Mouse (Mus musculus) lung, embryonic 14.5 days (tissue): Measurements from ENCODE around the gene Plcb4. TPM values are rescaled to one million over a fixed set of nuclear protein-coding genes. Genes with fewer than 3 reads are reported as not detected.

Source experiments
- ATAC-seq: fragments of 200-750 bp; cut with Nextera tagmentation; 2 replicates; pipeline ENCODE4 v1.8.0; 2017; ENCODE audit warnings: mild to moderate bottlenecking, moderate TSS enrichment, moderate library complexity; ENCODE audit not compliant: insufficient read depth
- DNase-seq: peaks from one replicate; pipeline ENCODE4 v3.0.0-alpha.2; 2015
- H3K27ac ChIP-seq: fragments of 300-500 bp; sonication (generic); 2 replicates; pipeline ENCODE4 v1.5.1; 2014; ENCODE audit warnings: low read depth, mild to moderate bottlenecking, moderate library complexity
- H3K27me3 ChIP-seq: fragments of 300-500 bp; sonication (generic); 2 replicates; pipeline ENCODE4 v1.6.1; 2014; ENCODE audit warnings: low read length, control low read depth; ENCODE audit not compliant: insufficient read depth
- H3K36me3 ChIP-seq: fragments of 300-500 bp; sonication (generic); 2 replicates; pipeline ENCODE4 v1.6.1; 2014; ENCODE audit warnings: control low read depth; ENCODE audit not compliant: insufficient read depth
- H3K4me1 ChIP-seq: fragments of 300-500 bp; sonication (generic); 2 replicates; pipeline ENCODE4 v1.6.1; 2014; ENCODE audit warnings: antibody characterized with exemption, control low read depth; ENCODE audit not compliant: insufficient read depth
- H3K4me2 ChIP-seq: fragments of 300-500 bp; sonication (generic); 2 replicates; pipeline ENCODE4 v1.6.1; 2014; ENCODE audit warnings: mild to moderate bottlenecking
- H3K4me3 ChIP-seq: fragments of 300-500 bp; sonication (generic); 2 replicates; pipeline ENCODE4 v1.5.1; 2014; ENCODE audit warnings: low read depth, low read length
- H3K9ac ChIP-seq: fragments of 300-500 bp; sonication (generic); 2 replicates; pipeline ENCODE4 v1.6.1; 2014
- H3K9me3 ChIP-seq: fragments of 300-500 bp; sonication (generic); 2 replicates; pipeline ENCODE4 v1.6.1; 2016; ENCODE audit warnings: low read depth, low read length, control low read depth
- CTCF ChIP-seq: IDR thresholded peaks from 2 replicates; pipeline ENCODE4 v1.5.1; 2016; ENCODE audit warnings: antibody characterized with exemption, low read depth
- WGBS: fragments of 180-500 bp; shearing (Covaris S2); extraction: QIAGEN DNeasy Blood & Tissue Kit; methylation state at CpG from one replicate; pipeline ENCODE4 v1.1.7; 2014; 5-methylcytosine and 5-hydroxymethylcytosine counted together
- polyA plus RNA-seq: library from polyadenylated mRNA; unstranded; fragments of >200 nt; fragmentation: Nextera tagmentation; extraction: Ambion mirVana; gene quantifications from 2 replicates; pipeline ENCODE4 v1.2.1, GENCODE M21; 2014

Plcb4 gene
- polyA plus RNA-seq, 1 experiment from 2014 or later = 20.5 TPM

DNA sequence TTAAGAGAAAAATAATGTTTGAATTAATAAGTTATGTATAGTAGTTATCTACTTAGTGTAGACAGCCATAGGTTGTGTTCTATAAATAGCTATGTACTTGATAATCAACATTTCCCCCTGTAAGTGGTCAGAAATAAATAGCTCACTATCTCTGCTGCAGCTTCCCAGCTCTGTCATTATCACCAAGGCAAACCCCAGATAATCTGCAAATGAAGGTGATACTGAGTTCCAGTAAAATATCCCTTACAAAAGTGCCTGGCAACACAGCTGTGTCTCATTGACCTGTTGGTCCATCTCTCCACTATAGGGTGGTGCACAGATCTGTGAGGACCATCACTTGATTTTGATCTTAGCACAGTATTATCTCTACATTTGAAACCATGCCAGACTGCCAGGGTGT, 179.3 kb downstream of the Plcb4 start:
- ATAC-seq = no peak

DNA sequence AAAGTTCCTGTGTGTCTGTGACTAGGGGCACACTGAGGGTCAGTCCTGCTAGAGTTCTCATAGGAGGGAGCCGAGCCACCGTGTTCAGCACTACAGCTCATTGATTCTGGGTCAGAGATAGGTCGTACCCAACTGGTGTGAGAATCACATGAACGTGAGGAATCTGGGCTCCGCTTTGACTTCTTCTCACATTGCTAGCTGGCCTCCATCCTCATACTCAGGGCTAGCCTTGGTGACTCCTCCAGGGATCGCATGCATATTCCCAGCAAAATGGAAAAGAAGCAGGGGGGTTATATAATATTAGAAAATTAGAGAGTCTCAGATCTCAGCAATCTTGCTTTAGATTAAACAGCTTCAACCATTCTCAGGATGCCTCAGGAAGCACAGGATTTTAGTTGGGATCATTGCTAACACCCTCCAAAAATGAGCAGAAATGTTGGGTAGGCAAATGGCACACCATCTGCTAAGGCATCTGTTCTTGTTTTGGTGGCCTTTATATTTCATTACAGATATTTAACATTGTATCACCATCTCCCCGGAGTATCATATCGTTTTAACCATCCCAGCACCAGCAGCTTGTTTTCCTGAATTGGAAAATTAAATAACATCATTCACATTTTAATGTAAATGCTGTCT, 180.0 kb downstream of the Plcb4 start:
- no peak for TF ChIP-seq CTCF
- H3K4me2 ChIP-seq = no peak overlapping the region
- no peak for DNase-seq
- H3K27ac ChIP-seq = no peak overlapping the region
- WGBS = 80% methylated on average over 8 of the region's 8 CpGs
- H3K36me3 ChIP-seq = no peaks in the 10 kb centered on the region
- no peak for ATAC-seq
- no peak overlapping the region for H3K4me3 ChIP-seq
- no peaks in the 10 kb centered on the region for H3K9me3 ChIP-seq
- H3K4me1 ChIP-seq = no peaks in the 10 kb centered on the region
- no peaks in the 10 kb centered on the region for H3K27me3 ChIP-seq
- H3K9ac ChIP-seq = no peak overlapping the region

More for the DNA sequence above, 179.3 kb downstream of the Plcb4 start:
- Histone ChIP-seq H3K27ac (no peak overlapping the region), H3K36me3 (no peaks in the 10 kb centered on the region), H3K27me3 (no peaks in the 10 kb centered on the region), H3K4me3 (no peak overlapping the region), H3K9ac (no peak overlapping the region), H3K4me1 (no peaks in the 10 kb centered on the region), H3K4me2 (no peak overlapping the region), H3K9me3 (no peaks in the 10 kb centered on the region)
- DNase-seq = no peak
- no peak for TF ChIP-seq CTCF

DNA sequence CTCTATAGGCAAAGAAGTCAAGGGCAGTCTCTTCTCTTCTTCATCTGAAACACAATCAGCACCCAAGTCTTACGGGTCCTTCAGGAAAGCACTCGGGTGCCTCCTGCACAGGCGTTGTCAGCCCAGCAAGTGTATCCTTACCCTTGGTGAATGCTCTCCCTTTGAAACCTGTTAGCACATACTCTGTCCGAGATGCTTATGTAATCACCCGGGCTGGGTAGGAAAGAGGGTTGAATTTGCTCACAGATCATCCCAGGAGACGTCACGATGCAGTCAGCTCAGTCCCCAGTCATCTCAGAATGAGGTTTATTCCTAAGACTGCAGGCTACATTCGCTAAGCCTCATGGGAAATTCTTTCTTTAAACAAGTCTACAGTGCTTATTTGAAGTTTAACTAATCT, 184.9 kb downstream of the Plcb4 start:
- H3K27me3 ChIP-seq = no peaks in the 10 kb centered on the region
- no peak for ATAC-seq
- H3K4me1 ChIP-seq = no peaks in the 10 kb centered on the region
- DNase-seq = no peak
- H3K4me3 ChIP-seq = no peak overlapping the region
- no peak overlapping the region for H3K9ac ChIP-seq
- H3K36me3 ChIP-seq = no peaks in the 10 kb centered on the region
- TF ChIP-seq CTCF = no peak
- H3K9me3 ChIP-seq = no peaks in the 10 kb centered on the region
- no peak overlapping the region for H3K4me2 ChIP-seq
- H3K27ac ChIP-seq = no peak overlapping the region
- WGBS = 67% methylated on average over 8 of the region's 8 CpGs

DNA sequence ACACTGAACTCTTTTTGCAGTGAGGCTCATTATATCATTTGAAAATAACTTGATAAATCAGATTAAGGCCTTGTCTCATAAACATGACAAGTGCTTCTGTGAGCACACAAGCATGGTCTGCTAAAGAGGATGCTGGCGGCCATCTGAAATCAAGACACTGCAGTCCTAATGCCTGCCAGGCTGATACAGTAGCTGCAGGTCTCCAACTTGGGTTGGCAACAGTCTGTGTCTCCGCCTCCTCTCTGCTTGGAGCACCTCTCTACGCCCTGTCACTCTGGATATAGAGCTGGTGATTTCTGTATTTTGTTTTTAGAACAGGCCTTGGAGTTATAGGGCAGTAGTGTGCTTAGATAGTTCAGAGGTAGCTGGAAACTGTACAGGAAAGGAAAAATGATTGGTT, 188.1 kb downstream of the Plcb4 start:
- 82% methylated on average over 3 of the region's 3 CpGs for WGBS
- DNase-seq (no peak), ATAC-seq (no peak)
- Histone ChIP-seq H3K27ac (no peak overlapping the region), H3K4me2 (no peak overlapping the region), H3K27me3 (no peaks in the 10 kb centered on the region), H3K4me1 (no peaks in the 10 kb centered on the region), H3K36me3 (no peaks in the 10 kb centered on the region), H3K9ac (no peak overlapping the region), H3K4me3 (no peak overlapping the region), H3K9me3 (no peaks in the 10 kb centered on the region)
- TF ChIP-seq CTCF = no peak

DNA sequence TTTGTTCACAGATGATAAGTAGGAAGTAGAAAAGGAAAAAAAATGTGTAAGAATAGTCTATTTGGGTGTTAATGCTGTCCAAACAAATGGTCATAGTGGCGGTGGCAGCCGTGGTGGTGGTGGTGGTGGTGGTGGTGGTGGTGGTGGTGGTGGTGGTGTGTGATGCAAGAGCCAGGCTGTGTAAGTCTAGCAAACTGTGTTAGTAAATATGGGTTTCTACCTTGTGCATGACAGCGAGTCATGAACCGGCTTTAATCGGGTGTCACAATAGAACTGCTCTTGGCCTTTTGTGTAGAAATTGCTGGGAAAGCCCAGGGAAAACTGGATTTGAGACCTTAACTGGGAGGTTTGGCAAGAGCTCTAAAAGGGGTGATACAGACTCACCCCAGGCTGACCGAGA, 188.9 kb downstream of the Plcb4 start:
- DNase-seq (no peak), ATAC-seq (no peak)
- no peak for TF ChIP-seq CTCF
- Histone ChIP-seq H3K9me3 (no peaks in the 10 kb centered on the region), H3K27ac (no peak overlapping the region), H3K4me1 (no peaks in the 10 kb centered on the region), H3K4me2 (no peak overlapping the region), H3K9ac (no peak overlapping the region), H3K27me3 (no peaks in the 10 kb centered on the region), H3K36me3 (no peaks in the 10 kb centered on the region), H3K4me3 (no peak overlapping the region)
- 79% methylated on average over 6 of the region's 6 CpGs for WGBS

DNA sequence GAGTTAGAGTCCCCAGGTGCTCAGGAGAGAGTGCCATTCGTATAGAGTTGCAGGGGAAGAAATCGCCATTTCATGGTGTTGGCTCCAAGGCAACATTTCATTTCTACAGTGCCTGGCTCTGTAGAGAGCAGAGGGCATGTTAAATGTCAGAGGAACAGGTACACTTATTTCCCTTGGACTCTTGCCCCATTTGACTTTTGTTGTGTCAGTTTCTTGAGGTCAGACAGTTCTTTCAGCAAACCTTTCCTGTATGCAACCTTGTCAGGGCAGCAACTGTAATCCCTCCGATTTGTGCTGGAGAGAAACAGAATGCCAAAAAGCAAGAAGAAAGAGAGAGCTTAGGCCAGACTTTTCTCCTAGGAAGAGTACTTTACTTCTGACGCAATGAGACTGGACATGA, 189.4 kb downstream of the Plcb4 start:
- H3K4me1 ChIP-seq = no peaks in the 10 kb centered on the region
- no peak for TF ChIP-seq CTCF
- no peak for DNase-seq
- no peak overlapping the region for H3K4me2 ChIP-seq
- no peaks in the 10 kb centered on the region for H3K27me3 ChIP-seq
- no peak for ATAC-seq
- no peak overlapping the region for H3K9ac ChIP-seq
- H3K4me3 ChIP-seq = no peak overlapping the region
- no peak overlapping the region for H3K27ac ChIP-seq
- no peaks in the 10 kb centered on the region for H3K36me3 ChIP-seq
- H3K9me3 ChIP-seq = no peaks in the 10 kb centered on the region
- WGBS = 79% methylated on average over 4 of the region's 4 CpGs

DNA sequence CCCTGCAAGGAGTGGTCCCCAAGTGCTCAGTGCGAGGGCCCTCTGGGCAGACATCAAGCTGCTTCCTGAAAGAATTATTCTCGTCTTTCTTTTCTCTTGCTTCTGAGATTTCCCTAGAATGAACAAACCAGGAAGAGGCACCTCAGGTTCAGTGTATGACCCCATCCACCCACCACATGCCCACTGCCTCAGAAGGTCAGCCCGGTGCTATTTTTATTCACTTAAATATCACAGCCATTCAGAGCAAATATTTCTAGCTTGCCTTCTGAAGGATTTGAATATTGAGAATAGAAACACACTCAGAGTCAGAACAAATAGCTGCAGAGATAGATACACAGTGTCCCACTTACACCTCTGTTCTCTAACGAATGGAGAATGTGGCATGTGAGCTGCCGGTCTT, 193.2 kb downstream of the Plcb4 start:
- H3K36me3 ChIP-seq = no peaks in the 10 kb centered on the region
- H3K9ac ChIP-seq = no peak overlapping the region
- WGBS = 83% methylated on average over 5 of the region's 5 CpGs
- H3K4me3 ChIP-seq = no peak overlapping the region
- DNase-seq (no peak), ATAC-seq (no peak)
- no peak overlapping the region for H3K4me2 ChIP-seq
- TF ChIP-seq CTCF = no peak
- H3K4me1 ChIP-seq = no peaks in the 10 kb centered on the region
- H3K27ac ChIP-seq = no peak overlapping the region
- no peaks in the 10 kb centered on the region for H3K9me3 ChIP-seq
- no peaks in the 10 kb centered on the region for H3K27me3 ChIP-seq

DNA sequence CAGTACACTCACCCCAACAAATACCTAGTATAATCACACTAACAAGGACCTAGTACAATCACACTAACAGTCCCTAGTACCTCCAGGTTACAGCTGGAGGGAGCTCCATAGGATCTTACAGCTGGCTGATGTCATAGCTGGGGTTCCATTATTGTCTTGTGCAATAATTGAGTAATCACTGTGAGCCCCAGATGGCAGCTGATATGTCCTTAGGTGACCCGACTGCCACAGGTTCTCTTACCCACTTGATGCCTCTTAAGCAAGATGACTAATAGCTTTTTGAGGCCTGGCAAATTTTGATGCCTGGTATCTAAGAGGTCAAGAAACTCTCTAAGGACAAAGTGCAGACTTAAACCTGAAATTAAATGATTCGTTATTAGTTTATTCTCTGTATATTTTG, 194.3 kb downstream of the Plcb4 start:
- no peak overlapping the region for H3K4me2 ChIP-seq
- WGBS = 61% methylated on average over 2 of the region's 2 CpGs
- H3K9me3 ChIP-seq = no peaks in the 10 kb centered on the region
- H3K27ac ChIP-seq = no peak overlapping the region
- no peaks in the 10 kb centered on the region for H3K27me3 ChIP-seq
- no peak overlapping the region for H3K4me3 ChIP-seq
- no peak overlapping the region for H3K9ac ChIP-seq
- no peak for TF ChIP-seq CTCF
- no peaks in the 10 kb centered on the region for H3K36me3 ChIP-seq
- DNase-seq (no peak), ATAC-seq (no peak)
- no peaks in the 10 kb centered on the region for H3K4me1 ChIP-seq
